Mouse (Mus musculus) 416B (cell line): ENCODE results near the gene Zfp365.

Experiments
- DNase-seq: peaks from one replicate; pipeline ENCODE4 v3.0.0; 2011; ENCODE audit warnings: low read depth

Zfp365 gene

DNA sequence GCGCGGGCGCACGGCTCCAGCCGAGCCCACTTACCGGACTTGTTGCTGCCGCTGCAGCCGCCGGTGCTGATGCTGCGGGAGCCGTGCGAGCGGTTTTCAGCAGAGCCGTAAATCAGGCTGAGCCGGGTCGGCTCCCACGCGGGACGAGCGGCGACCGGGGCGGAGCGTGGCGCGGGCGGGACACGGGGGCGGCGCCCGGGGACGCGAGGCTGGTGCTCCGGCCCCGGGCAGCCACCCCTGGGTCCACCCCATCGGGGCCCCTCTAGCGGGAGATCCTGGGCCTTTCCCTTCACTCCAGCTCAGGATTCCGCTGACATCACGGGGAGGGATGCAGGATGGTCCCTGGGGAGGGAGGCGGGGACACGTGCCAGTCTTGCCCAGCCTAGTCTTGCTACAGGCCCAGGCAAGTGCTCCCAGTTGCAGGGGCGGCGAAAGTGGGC, at the start of gene Zfp365:
TSS of gene Zfp365 (minus strand) at position 326 of the 440 bp plus-strand sequence.
- DNase-seq, result no peak

DNA sequence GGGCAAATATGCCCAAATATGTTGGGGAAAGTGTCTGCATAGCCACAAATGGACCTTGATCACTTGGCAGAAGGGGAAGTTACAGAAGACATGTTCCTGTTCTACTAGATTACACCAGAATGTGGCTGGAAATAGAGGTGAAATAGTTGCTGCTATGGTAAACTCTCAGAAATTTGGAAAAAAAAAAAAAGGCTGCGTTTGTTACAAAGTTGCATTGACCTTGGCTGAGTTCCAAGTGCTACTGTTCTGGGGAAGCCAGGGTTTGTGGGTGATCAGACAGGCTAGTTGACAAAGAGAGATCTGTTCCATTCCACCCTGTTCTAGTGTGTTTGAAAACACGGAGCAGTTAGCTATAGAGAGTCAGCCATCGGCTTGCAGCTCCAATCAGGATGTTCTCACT, 47.5 kb upstream of the Zfp365 start:
- peak; percentile 62 for DNase-seq

DNA sequence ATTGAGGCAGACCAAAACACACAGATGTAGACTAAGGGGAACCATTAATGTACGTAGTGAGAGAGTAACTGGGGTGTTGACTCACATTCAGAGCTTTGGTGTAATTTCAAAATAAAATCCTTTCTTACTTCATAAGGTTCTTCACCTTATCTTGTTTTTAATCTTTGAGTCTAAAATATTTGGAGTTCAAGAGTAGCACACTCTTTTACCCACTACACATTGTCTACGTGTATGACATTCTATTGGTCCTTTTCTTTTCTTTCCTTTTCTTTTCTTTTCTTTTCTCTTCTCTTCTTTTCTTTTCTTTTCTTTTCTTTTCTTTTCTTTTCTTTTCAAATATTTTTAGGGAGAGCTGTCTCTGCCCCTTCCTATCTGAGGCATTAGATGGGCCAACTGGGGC, 43.5 kb upstream of the Zfp365 start:
- no peak for DNase-seq

DNA sequence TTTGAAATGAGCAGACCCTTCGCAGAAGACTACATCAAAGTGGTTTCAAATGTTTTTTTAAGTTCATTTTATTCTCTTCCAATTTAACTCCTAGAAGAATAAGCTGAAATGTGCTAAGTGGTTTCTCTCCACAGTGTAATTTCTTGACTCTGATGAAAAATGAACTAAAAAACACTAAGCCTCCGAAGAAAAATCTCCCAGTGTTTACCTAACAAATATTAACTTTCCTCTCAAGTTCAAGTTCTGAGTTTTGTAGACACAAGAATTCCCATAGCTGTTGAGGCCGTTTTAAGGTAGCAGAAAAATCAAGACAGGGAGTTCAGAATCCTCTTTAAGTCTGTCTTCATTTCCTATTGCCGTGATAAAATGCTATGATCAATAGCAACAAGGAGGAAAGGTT, 39.2 kb upstream of the Zfp365 start:
- no peak for DNase-seq

DNA sequence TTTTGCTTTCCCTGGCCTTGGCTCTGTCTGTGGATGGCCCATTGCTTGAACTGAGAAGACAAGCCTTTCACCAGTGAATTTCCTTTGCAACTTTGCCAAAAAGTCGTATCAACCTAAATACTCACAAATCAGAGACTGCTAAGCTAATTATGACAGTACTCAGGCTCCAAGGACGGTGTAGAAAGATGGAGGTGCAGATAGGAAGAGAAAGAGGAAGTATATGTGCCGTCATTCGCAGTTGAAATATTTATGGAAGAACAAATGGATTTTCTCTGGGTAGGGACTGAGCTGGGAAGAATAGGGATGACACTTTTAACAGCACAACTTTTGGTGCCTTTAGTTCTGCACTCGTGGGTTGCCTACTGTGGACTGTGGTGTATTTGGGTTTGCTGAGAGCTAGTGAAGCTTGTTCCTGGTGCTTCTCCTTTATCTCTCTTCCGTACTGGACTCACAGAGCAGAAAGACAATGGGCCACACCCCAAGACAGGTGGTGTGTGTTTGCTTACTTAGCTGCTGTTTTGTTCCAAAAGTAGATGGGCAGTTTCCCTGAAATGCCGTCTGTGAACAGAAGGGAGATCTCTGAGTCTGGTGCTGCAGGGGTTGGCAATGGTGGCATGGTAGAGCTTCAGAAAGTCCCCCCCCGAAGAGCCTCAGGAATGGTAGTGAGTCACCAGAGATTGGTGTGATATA, 37.7 kb upstream of the Zfp365 start:
- DNase-seq, result no peak

DNA sequence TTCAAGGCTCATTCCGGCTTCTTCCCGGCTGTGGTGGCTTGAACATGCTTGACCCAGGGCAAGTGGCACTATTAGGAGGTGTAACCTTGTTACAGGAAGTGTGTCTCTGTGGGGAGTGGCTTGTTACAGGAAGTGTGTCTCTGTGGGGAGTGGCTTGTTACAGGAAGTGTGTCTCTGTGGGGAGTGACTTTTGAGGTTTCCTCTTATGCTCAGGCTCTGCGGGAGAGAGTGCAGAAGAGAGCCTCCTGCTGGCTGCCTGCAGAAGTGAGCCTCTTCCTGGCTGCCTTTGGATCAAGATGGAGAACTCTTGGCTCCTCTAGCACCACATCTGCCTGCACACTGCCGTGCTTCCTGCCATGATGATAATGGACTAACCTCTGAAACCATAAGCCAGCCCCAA, 31.1 kb upstream of the Zfp365 start:
- DNase-seq, result peak; percentile 66

DNA sequence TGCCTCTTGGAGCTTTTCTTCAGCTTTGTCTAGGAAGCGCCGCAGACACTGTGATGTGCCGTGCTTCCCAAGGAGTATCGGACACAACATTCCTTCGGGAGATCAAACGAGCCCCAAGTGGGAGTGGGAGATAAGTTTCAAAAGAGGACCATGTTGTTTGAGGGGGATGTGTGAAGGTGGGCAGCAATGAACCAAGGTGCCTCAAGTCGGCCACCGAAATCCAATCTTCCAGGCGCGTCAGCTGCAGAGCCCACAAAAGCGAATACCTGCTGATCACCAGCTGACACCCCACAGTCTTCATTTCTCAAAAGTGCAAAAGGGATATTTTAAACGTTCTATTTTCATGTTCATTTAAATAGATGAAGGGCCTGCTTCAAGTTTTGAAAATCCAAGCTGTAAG, 27.1 kb upstream of the Zfp365 start:
- no peak for DNase-seq

DNA sequence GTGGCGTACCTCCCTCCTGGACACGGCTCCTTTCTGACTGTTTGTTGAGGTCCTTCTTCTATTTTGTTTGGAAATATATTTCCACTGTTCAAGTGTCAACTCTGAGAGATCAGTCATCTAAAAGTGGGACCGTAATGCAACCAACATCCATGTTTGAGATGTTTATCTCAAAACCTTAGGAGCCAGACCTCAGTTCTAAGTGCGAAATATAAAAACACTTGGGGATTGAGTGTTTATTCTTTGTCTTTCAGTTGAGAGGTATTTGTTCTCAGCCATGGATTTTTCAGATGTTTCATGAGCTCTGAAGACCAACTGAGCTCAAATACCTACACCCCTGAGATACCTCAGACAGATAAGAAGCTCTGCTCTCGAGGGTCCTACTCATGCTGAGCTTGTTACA, 25.3 kb upstream of the Zfp365 start:
- no peak for DNase-seq

DNA sequence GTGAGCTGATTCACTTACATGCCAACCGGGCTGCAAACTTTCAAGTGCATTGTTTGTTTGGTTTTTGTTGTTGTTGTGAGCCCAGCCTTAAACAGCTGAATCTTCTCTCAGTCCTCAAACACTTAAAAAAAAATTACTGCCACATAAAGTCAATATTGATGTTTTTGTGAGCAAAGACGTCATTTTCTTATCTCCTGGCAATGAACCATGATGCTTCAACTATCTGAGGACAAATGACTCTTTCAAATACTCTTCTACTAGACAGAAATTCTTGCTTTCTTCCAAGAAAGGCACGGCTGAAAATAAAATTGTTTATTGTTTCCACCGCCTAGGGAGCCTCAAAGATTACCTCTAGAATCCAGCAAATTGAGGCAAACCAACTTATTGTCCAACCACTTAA, 24.5 kb upstream of the Zfp365 start:
- DNase-seq, result no peak

DNA sequence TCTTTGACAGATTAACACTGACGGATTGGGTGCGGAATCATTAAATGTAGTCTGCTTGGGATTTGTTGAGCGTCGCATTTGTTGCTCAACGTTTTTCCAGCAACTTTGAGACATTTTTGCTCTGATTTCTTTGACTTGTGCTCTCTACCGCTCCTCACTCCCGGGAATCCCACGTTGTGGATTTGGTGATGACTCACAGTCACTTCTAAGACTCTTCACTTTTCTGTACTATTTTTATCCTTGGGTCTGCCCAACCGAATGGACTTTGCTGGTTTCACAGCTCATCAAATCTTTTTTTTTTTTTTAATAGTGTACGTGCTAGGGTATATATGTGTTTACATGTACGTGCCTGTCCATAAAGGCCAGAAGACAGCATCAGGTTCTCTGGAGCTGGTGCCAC, 20.3 kb upstream of the Zfp365 start:
- DNase-seq, result no peak

DNA sequence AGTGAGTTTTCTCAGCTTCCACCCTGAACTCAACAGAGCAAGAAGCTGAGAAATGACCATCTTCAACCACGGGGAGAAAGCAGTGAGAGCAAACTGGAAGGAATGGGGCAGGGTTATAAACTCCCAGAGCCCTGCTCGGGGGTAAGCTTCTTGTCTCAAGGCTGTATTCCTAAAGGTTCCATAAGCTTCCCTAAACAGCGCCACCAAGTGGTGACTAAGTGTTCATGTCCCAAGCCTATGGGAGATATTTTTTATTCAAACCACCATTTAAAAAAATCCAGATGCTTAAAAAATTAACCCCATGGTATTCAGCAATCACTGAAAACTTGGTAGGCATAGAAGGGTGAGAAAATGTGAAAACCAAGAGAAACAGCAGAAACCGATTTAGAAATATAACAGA, 18.9 kb upstream of the Zfp365 start:
- no peak for DNase-seq

DNA sequence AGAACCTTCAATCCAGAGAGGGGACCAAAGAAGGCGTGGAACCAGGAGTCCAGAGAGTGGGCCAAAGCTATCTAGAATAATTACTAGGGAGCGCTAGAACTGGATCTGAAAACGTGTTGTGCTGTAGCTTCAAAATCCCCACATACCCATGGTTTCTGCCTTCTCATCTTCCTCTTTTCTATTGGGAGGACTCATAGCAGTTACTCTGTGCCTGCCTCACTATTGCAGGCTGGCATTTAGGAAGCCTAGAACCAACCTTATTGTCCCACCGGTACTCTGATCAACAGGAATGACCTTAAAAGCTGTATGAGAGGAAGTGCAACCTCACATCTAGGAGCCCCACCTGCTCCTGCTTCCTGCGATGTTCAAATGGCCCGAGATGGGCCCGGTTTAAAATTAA, 16.1 kb upstream of the Zfp365 start:
- DNase-seq, result no peak

DNA sequence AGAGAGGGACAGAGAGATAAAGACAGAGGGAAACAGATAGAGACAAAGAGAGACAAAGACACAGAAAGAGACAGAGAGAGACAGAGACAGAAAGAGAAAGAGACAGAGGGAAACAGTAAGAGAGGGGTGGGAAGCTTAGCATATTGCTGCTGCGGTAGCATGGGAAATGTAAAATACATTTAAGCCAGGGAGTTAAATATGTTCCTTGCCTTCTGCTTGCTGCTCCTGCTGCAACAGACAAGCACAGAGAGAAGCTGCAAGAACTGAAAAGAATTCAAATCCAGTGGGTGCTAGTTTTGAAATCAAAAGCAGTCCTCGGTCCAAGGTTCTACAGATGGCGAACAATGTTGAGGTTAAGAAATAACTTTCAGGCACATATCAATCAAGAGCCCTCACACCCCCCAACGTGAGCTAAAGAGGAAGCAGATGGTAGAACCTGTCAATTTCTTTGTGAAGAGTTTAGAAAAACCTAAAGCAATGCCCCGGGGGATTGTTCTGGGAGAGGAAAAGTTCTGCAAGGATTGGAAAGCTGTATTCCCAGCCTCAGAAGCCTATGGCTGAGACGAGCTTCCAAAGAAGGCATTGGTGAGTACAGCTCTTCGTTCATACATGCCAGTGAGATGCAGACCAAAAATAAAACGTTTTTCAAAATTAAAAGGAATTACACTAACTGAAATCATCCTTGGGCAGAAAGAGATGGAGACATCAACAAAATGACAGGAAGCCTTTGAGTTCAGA, 15.4 kb upstream of the Zfp365 start:
- DNase-seq, result no peak

DNA sequence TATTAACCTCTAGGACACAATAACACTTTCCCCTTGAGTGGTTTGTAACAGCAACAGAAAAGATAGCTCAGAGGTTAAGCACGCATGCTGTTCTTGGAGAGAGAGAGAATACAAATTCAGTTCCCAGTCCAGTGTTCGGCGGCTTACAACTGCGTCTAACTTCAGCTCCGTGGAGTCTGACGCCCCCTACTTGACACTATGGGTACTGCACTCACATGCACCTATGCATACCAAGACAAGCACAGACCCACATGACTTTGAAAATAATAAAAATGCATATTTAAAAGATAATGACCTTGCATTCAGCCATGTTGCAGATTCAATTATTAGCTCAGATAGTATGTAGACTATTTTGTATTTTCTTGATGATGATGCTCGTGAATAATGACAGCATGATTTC, 11.6 kb upstream of the Zfp365 start:
- DNase-seq, result peak; percentile 9

DNA sequence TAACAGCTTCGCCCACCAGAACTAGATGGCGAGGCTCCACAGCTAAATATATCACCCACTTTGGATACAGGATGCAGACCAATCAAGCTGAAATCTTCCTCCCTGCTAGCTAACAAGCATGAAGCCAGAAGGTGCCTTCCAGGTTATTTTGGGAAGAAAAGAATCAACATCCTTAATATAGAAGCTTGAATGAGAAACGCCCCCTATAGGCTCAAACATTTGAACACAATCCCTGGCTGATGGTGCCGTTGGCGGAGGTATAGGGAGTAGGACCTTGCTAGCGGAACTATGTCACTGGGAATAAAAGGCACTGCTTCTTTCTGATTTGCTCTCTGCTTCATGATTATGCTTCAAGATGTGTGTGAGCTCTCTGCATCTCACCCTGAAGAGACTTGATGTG, 9.3 kb upstream of the Zfp365 start:
- DNase-seq, result no peak

DNA sequence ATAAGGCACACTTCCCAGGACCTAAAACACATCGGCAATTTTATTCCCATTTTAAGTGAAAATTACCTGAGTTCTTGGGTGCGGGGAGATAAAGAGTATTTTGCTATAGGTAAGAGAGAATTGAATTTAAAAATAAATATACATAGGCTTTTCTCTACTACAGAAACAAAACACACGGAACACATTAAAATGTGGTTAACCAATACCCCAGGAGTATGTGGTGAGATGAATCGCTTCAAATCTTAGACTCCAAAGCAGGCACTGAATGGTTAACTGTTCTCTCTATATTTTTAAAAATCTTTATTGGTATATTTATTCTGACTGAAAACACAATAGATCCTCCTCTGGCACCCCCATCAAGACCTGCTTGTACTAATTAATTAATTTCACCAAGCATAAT, 7.2 kb upstream of the Zfp365 start:
- DNase-seq, result no peak

DNA sequence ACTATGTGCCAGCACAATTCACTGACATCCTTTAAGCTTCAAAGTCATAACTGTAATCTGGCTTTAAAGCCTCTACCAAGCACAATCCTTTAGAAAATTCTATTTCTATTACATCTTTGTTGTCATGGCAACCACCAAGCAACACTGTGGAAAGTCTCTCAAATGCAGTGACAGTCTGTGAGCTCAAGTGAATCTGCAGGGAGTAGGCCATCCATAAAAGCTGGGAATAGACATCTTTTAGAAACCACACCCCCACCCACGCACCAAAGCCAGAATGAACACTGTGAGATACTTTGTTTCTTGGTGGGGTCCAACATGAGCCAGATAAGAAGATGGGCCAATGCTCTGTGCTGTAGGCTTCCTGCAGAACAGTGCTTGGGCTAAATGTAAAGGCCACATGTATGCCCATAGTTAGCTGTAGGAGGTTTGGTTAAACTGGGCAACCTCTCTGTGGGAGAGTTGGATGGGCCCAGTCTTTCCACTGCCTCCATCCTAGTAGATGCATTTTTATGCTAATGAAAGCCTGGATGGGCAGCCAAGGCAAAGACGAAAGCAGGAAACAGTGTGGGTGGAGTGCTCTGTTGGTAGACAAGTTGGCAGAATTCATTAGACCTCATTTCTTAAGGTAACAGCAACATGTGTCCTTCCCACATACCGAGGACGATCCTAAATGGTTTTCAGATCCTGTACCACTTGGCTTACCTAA, 5.9 kb upstream of the Zfp365 start:
- no peak for DNase-seq

DNA sequence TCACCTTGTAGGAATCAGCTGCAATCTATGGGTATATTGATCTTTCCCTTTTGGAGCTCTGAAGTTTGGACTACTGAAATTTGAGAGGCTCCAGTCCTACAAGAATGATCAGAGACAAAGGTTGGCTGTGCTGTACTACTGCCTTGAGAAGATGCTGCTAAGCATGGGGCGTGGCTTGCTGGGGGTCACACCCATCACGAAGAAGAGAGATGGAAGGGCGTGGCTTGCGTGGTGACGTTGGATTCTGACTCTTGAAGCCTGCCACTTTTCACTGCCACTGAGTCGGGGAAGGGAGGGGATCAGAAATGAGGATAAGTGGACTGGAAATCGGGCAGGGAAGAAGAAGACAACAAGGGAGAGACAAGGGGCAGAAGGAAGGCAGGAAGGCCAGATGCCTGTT, 4.9 kb upstream of the Zfp365 start:
- no peak for DNase-seq

DNA sequence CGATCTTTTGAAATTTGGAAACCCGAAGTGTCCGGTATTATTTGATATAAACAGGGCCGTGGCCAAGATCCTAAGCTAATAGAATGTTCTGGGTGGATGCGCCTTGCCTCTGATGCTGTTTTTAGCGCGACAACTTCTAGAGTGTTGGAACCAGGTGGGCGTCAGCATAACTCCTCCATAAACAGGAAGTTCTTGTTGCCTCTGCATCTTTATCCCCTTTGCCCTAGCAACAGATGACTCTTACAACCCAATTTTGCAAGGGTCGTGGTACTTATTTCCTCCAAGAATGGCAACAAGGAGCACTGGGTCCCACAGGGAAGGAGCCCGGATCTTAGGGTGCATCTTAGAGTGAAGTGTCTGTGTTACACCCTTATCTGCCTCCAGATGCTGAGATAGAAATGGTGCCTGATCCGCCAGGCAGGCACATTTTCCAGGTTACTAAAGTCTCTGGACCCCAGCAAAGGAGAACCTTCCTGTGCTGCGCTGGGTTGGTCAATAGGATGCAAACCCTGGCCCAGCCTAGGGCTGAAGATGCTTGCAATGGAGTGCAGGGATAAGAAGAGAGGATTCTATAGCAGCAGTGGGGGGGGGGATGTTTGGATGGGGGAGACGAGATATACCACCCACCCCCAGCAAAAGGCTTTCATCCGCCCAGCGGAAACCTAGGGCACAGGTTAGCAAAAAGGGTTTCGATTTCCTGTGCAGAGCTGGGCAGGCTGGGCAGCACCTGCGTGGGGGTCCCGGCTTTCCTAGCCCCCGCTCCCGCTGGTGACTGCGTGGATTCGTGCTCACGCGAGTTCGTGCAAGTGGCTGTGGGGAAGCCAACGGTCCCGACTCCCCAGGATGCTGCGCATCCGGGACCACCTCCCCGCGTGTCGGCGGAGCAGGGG, 770 bp downstream of the Zfp365 start:
- no peak for DNase-seq

DNA sequence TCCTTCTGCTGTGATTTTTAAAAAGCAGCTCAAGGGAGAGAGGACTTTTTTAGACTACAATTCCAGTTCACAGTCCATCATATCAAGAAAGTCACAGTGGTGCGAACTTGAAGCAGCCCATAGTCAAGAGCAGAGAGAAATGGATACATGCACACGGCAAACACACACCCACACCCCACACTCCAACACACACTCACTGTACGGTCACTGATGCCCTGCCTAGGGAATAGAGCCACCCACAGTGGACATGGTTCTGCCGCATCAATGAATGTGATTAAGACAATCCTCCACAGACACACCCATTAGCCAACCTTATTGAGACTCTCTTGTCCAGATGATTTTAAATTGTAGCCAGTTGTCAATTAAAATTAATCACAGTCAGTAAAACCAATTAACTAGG, 4.5 kb downstream of the Zfp365 start:
- DNase-seq, result no peak

DNA sequence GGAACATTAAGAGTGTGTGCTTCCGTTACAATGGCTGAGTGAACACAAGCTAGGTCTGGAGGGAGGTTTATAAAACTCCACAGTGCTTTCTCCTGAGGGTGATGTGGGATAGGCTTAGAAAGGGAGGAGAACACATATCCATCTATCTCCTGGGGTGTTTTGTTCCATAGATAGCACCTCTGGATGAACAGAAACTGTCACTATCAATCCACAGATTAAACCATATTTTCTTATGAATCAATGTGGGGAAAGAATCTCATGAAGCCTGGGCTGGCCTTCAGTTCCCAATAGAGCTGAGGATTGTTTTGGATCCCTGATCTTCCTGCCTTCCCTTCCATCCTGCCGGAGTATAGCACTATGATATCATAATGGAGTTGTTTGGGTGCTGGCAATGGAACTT, 5.5 kb downstream of the Zfp365 start:
- DNase-seq, result no peak

DNA sequence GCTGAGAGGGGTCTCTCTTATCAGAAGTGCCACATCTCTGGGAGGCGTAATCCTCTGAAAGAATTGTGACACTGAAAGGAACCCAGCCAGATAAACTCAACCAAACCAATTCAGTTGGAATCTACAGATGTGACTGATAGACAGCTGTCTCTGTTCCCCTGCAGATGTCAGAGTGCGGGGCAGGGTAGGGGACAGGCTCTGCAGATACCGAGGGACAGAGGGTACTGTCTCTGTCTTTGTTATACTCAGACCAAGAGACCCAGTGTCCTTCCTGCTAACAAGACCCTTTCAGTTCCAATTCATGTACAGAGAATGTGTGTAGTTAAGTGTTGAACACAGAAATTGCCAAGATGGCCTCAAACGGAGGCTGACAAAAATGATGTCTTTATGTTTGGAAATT, 6.4 kb downstream of the Zfp365 start:
- no peak for DNase-seq
